Mouse (Mus musculus) heart, embryonic 11.5 days (tissue): Measurements from ENCODE around the gene Cenps. TPM values are rescaled to one million over a fixed set of nuclear protein-coding genes. Genes with fewer than 3 reads are reported as not detected.

Experiments used
- polyA plus RNA-seq: library from polyadenylated mRNA; unstranded; fragments of >200 nt; fragmentation: Nextera tagmentation; extraction: Ambion mirVana; gene quantifications from 2 replicates; pipeline ENCODE4 v1.2.1, GENCODE M21; 2014

The Cenps gene
- polyA plus RNA-seq, 1 experiment from 2014 or later, result 33.3 TPM

Other genes starting within 250 kb of the Cenps start
- 33.5 and 37.2 TPM in 2 replicates for gene Pex14, start 37.8 kb downstream of the Cenps start, polyA plus RNA-seq
- 34.2 and 35.9 TPM in 2 replicates for gene Dffa, start 33.5 kb downstream of the Cenps start, polyA plus RNA-seq
- gene Cort, start 10.9 kb downstream of the Cenps start, polyA plus RNA-seq, result 0.24 and 0.46 TPM in 2 replicates
- gene Pgd, start 29.1 kb upstream of the Cenps start, polyA plus RNA-seq, result 37.2 and 37.8 TPM in 2 replicates
- 47.8 and 49.6 TPM in 2 replicates for gene Kif1b, start 170.1 kb upstream of the Cenps start, polyA plus RNA-seq